In genomic region chr12:116367346-116367745, GRCm38 (mm10) we compare ENCODE assay signal across 30 mouse cellular contexts.
"Had no signal": no experiment of that assay in that cellular context is flagged by ENCODE, and none has a peak within 500 bp of the region (broad histone marks: within the 10 kb centered on the region; RNA-seq: fewer than 3 reads in every experiment).

No protein-coding gene starts in this region.

- DNase-seq: heart, postnatal 10 days; heart, postnatal 14 days; heart, postnatal 36 days; heart, postnatal 4 days; kidney, adult 11 months; kidney, adult 18-20 months; kidney, adult 2 months; kidney, adult 8-10 months; kidney, adult 9 months; kidney, postnatal 10 days; kidney, postnatal 14 days; kidney, postnatal 25 days; kidney, postnatal 36 days; kidney, postnatal 4 days; layer of hippocampus, adult 9-11 months; layer of hippocampus, postnatal 36 days had no signal

- H3K9me3 ChIP-seq: heart, embryonic 12.5 days; heart, embryonic 13.5 days; heart, embryonic 15.5 days; hindbrain, embryonic 10.5 days; hindbrain, embryonic 12.5 days; hindbrain, embryonic 13.5 days; hindbrain, embryonic 15.5 days; intestine, embryonic 15.5 days; kidney, embryonic 15.5 days had no signal

- H3K27ac ChIP-seq: heart, embryonic 13.5 days; heart, embryonic 15.5 days; hindbrain, embryonic 10.5 days; hindbrain, embryonic 12.5 days; hindbrain, embryonic 13.5 days; hindbrain, embryonic 14.5 days; hindbrain, embryonic 15.5 days; hindbrain, postnatal 0 days; intestine, embryonic 15.5 days; kidney, embryonic 15.5 days; kidney, postnatal 0 days; layer of hippocampus, adult 2 months; left cerebral cortex, adult 2 months had no signal

- H3K9ac ChIP-seq: heart, embryonic 12.5 days; heart, embryonic 13.5 days; heart, embryonic 15.5 days; hindbrain, embryonic 12.5 days; hindbrain, embryonic 13.5 days; hindbrain, embryonic 14.5 days; hindbrain, embryonic 15.5 days; intestine, embryonic 15.5 days; kidney, embryonic 15.5 days had no signal

- H3K27me3 ChIP-seq: heart, embryonic 12.5 days; heart, embryonic 13.5 days; heart, embryonic 15.5 days; hindbrain, embryonic 12.5 days; hindbrain, embryonic 13.5 days; hindbrain, embryonic 15.5 days; intestine, embryonic 15.5 days; kidney, embryonic 15.5 days had no signal

- H3K4me1 ChIP-seq: heart, embryonic 12.5 days; heart, embryonic 13.5 days; heart, embryonic 15.5 days; hindbrain, embryonic 10.5 days; hindbrain, embryonic 12.5 days; hindbrain, embryonic 13.5 days; hindbrain, embryonic 15.5 days; intestine, embryonic 15.5 days; kidney, embryonic 15.5 days had no signal

- H3K4me3 ChIP-seq: heart, embryonic 12.5 days; heart, embryonic 13.5 days; heart, embryonic 15.5 days; hindbrain, embryonic 10.5 days; hindbrain, embryonic 12.5 days; hindbrain, embryonic 13.5 days; hindbrain, embryonic 15.5 days; intestine, embryonic 15.5 days; kidney, embryonic 15.5 days; layer of hippocampus, adult 2 months; left cerebral cortex, adult 2 months had no signal
